Mouse (Mus musculus): ENCODE results near the gene Pex14.

Pex14 gene

DNA sequence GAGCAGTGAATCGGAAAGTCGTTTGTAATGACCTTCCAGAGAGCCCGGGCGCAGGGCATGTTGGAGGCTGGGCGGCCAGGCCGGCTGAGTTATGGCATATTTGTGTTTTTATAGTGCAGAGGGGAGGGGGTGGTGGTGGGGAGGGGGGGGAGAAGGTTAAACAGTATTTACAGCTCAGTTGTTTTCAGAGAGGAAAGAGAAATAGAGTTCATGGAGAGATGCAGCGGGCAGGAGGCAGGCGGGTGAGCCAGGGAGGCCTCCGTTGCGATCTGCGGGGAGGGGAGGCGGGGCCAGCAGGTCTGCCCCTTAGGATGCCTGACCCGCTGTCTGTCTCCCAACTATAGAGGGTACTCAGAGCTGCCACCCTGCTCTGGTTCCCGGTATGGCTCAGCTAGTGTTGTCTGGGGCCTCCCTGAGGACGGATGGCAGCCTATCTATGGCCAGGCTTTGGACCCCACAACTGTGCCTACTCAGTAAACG is 177.4 kb downstream of the Pex14 start:
- no peak for DNase-seq (ENCODE audit: low spot score)

DNA sequence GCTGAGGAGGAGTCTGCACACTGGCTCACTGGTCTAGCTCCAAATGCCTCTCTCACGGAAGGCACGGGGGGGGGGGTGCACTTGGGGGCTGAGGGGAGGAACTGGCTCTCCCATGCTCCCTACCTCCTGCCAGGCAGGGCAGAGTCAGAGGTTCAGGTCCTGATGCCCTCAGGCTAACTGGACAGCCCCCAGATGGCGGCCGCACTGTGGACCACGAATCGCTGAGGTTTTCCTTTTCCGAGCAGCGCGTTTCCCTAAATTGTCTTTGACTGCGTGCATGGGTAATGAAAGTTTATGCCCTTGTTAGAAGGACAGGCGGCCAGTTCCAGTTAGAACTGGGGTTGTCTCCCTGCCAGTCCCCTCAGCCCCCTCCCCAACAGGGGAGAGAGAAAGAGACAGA is 179.1 kb downstream of the Pex14 start:
- no peak for DNase-seq (ENCODE audit: low spot score)

DNA sequence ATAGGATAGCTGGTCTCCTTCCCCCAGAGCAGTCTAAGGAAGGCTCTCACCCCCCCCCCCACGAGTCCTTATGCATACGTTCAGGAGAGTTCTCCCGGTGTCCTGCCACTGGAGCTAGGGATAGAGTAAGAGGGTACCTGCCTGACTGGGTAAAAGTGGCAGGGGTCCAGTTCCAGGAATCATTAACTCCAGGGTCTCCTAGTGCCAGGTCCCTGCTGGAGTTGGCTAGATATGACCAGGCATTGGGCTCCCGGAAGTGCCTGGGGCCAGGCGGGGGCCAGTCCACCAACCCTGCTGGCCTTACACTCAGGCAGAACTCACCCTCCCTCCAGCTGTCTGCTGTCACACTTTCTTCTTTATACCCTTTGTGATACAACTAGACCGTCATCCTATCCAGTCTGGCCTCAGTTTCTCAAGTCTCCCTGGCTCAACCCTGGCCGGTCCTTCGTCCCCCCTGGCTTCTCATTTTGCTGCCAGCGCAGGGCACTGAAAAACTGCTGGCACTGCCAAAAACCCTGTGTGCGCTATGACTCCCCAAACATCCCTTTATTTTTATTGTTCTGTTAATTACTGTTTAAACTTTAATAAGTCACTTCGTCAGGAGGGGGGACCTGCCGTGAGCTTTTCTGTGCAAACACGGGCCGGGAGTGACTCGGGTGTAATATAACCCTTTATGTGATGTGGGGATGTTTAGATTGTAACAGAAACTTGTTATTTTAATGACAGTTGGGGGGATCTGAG is 180.8 kb downstream of the Pex14 start:
- no peak for DNase-seq (ENCODE audit: low spot score)

DNA sequence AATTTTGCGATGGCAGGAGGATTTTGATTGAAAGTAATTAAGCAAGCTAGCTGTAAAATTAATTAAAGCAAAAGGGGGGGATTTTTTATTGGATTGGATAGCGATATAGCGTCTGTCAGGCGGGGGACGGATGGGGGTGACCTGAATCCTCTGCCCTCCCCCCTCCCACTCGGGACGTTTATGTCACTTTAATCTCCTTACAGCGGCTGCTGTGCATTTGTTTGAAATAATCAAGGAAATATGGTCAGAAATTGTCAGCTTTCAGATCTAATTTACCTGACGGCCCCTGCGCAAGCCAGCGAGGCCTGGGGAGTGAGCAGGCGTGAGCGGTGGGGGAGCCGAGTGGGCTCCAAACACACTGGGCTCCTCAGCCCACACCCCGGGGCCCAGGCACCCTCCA is 183.8 kb downstream of the Pex14 start:
- no peak for DNase-seq (ENCODE audit: low spot score)

DNA sequence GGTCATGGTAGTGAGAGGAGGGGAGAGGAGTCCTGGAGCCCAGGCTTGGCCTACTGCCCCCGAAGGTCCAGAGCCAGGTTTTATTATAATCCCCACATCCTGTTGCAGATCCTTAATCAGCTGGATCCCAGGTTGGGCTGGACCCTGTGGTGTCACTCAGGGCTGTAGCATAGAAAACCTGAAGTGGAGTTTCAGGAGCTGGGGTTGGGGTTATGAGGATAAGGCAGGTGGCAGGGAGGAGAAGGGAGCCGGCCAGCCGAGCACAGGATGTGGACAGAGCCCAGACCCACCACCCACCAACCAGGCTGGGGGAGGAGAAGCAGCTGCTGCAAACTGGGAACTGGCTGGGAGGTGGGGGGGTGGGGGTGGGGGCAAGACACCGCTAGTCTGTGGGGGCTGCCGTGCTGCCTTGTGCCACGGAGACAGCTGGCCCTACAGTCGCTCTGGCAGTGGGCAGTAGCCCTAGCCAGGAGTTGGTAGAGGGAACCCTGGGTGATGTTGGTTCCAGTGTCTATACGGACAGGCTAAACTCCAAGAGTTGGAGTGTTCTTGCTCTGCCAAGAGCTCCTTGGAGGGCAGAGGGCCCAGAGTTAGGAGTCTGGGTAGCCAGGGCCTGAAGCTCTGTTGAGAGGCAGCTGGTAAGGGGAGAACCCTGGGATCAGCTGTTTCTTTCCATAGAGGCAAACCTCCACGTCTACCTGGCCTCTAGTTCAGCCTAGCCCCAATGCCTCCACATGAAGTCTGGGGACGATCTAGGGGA is 184.6 kb downstream of the Pex14 start:
- peak; percentile 90 for DNase-seq (ENCODE audit: low spot score)

- no peak for DNase-seq (ENCODE audit: low spot score)
Observed at GRCm38 (mm10) chr4:148912826-148913590, 186.7 kb downstream of the Pex14 start.

DNA sequence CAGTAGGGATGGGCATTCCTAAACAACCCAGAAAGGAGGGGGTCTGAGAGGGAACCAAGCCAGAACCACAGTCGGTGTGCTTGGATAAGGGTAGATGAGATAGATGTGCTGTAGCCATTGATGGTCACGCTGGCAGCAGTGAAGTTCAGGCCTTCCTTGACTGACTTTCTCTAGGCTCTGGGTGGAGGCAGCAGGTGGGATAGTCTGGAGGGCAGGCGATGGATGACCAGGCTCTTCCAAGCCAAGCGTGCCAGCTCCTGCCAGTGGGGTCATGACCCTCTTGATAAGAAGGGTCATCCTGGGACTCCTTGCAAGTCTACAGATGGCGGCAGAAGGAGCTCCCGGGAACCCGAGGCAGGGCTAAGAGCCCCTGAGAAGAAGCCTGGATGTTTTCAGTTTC is 187.5 kb downstream of the Pex14 start:
- DNase-seq (ENCODE audit: low spot score): no peak

Measured in embryo, embryonic 10.5 days (tissue).